Mouse (Mus musculus): ENCODE results near the gene Atf6. TPM values are rescaled to one million over a fixed set of nuclear protein-coding genes. Genes with fewer than 3 reads are reported as not detected.

The Atf6 gene
- total and polyA plus RNA-seq, 3 experiments: 33.8 to 47.0 (median 35.3) TPM

- TF ChIP-seq EP300 (IDR thresholded peaks at IDR 0.05; ENCODE audit: low read length) (peak; percentile 93), NRF1 (IDR thresholded peaks at IDR 0.05; ENCODE audit: low read depth, low read length) (0 out of 2 replicates have a peak, but pooled peaks have one; percentile 18), ELF1 (IDR thresholded peaks at IDR 0.05; ENCODE audit: low read depth, low read length) (peak; percentile 26; the same call in 1 of the 2 replicates), RCOR1 (conservative IDR thresholded peaks at IDR 0.05; ENCODE audit: low read depth, low read length) (peak; percentile 91), USF2 (conservative IDR thresholded peaks at IDR 0.05; ENCODE audit: low read depth, low read length) (no peak), ZKSCAN1 (IDR thresholded peaks at IDR 0.05; ENCODE audit: borderline replicate concordance, low read depth, low read length) (peak; percentile 16; the same call in 1 of the 2 replicates), ZC3H11A (IDR thresholded peaks at IDR 0.05; ENCODE audit: low read depth, low read length) (no peak)
These were observed 2.8 kb downstream of the Atf6 start (continued) for GRCm38 (mm10) chr1:170864754-170865153.

GRCm38 (mm10) chr1:170864234-170864633, 3.3 kb downstream of the Atf6 start:
- Histone ChIP-seq H3K9me3 (replicated peaks; ENCODE audit: low read length) (no peaks in the 10 kb centered on the region), H3K27ac (ENCODE audit: insufficient read depth, low read depth) (peak overlapping the region; percentile 77), H3K27me3 (replicated peaks) (no peaks in the 10 kb centered on the region), H3K4me2 (ENCODE audit: insufficient read depth, low read depth, poor library complexity, severe bottlenecking) (peak overlapping the region; percentile 94), H3K4me3 (replicated peaks in 1 of 3; ENCODE audit: low read depth in 2 of 3, low read length in 2 of 3, poor library complexity in 1 of 3) (peak overlapping the region in 2 of 3 experiments; percentile 5 to 37), H3K9ac (ENCODE audit: insufficient read depth, low read depth) (peak overlapping the region; percentile 31; the same call in 1 of the 2 replicates), H3K4me1 (ENCODE audit: control insufficient read depth in 1 of 2, insufficient read depth in 2 of 2) (peaks cover 17 to 54% of the 10 kb centered on the region in 2 experiments), H3K36me3 (replicated peaks in 1 of 2; ENCODE audit: control insufficient read depth in 1 of 2, insufficient read depth in 1 of 2, low read length in 1 of 2) (peaks cover 0 to 13% of the 10 kb centered on the region in 2 experiments), H3K79me2 (replicated peaks; ENCODE audit: control insufficient read depth, extremely low read depth, insufficient read depth, poor library complexity, severe bottlenecking) (peaks cover 85% of the 10 kb centered on the region)
- DNase-seq (ENCODE audit: extremely low read depth): no peak
- dilution Hi-C loops (cut with MboI; ENCODE audit: extremely low pct_ligation_motif_present, extremely low pct_unique_long_range_greater_than_20kb, low sequenced_read_pairs): no loop called here
- peak; percentile 59; the same call in 1 of the 2 replicates for TF ChIP-seq CHD1 (IDR thresholded peaks at IDR 0.05; ENCODE audit: low read depth, low read length)
- 0 out of 2 replicates have a peak, but pooled peaks have one; percentile 31 for TF ChIP-seq ZNF384 (IDR thresholded peaks at IDR 0.05; ENCODE audit: low read depth, low read length)
- TF ChIP-seq POLR2AphosphoS2 (IDR thresholded peaks at IDR 0.05; ENCODE audit: low read depth, low read length): 0 out of 2 replicates have a peak, but pooled peaks have one; percentile 41
- no peak for TF ChIP-seq KAT2A (IDR thresholded peaks at IDR 0.05; ENCODE audit: insufficient replicate concordance, low read length)
- TF ChIP-seq CTCF (conservative IDR thresholded peaks at IDR 0.05 in 1 of 2, IDR thresholded peaks at IDR 0.05 in 1 of 2; ENCODE audit: low read depth in 2 of 2, low read length in 2 of 2): no peak
- in situ Hi-C loops (cut with MboI; ENCODE audit: low pct_ligation_motif_present, low pct_unique_long_range_greater_than_20kb, low sequenced_read_pairs): no loop called here

GRCm38 (mm10) chr1:170863033-170863432, 4.5 kb downstream of the Atf6 start:
- dilution Hi-C loops (cut with MboI; ENCODE audit: extremely low pct_ligation_motif_present, extremely low pct_unique_long_range_greater_than_20kb, low sequenced_read_pairs): no loop called here
- H3K4me1 ChIP-seq (ENCODE audit: control insufficient read depth in 1 of 2, insufficient read depth in 2 of 2): peaks cover 19 to 63% of the 10 kb centered on the region in 2 experiments
- TF ChIP-seq MXI1 (IDR thresholded peaks at IDR 0.05; ENCODE audit: low read depth, low read length) (0 out of 2 replicates have a peak, but pooled peaks have one; percentile 43), MEF2A (IDR thresholded peaks at IDR 0.05; ENCODE audit: borderline replicate concordance, low read depth, low read length) (no peak), RAD21 (IDR thresholded peaks at IDR 0.05; ENCODE audit: low read depth, low read length) (no peak), MAFK (IDR thresholded peaks at IDR 0.05; ENCODE audit: insufficient replicate concordance, low read length) (0 out of 2 replicates have a peak, but pooled peaks have one; percentile 34), CHD2 (IDR thresholded peaks at IDR 0.05; ENCODE audit: low read length) (no peak), NRF1 (IDR thresholded peaks at IDR 0.05; ENCODE audit: low read depth, low read length) (no peak), ZMIZ1 (IDR thresholded peaks at IDR 0.05; ENCODE audit: low read depth, low read length) (no peak), JUN (IDR thresholded peaks at IDR 0.05; ENCODE audit: insufficient read depth, low read depth, low read length) (no peak), ETS1 (conservative IDR thresholded peaks at IDR 0.05; ENCODE audit: low read depth, low read length) (peak; percentile 33), BHLHE40 (IDR thresholded peaks at IDR 0.05; ENCODE audit: low read depth, low read length) (peak; percentile 71), SIN3A (IDR thresholded peaks at IDR 0.05; ENCODE audit: low read length) (no peak; the same call in 1 of the 2 replicates), ZNF384 (IDR thresholded peaks at IDR 0.05; ENCODE audit: low read depth, low read length) (peak; percentile 79), SMC3 (IDR thresholded peaks at IDR 0.05; ENCODE audit: low read depth, low read length) (no peak), RCOR1 (conservative IDR thresholded peaks at IDR 0.05; ENCODE audit: low read depth, low read length) (no peak), CTCF (conservative IDR thresholded peaks at IDR 0.05 in 1 of 2, IDR thresholded peaks at IDR 0.05 in 1 of 2; ENCODE audit: low read depth in 2 of 2, low read length in 2 of 2) (no peak), CHD1 (IDR thresholded peaks at IDR 0.05; ENCODE audit: low read depth, low read length) (no peak), UBTF (IDR thresholded peaks at IDR 0.05; ENCODE audit: low read depth, low read length) (no peak), ZKSCAN1 (IDR thresholded peaks at IDR 0.05; ENCODE audit: borderline replicate concordance, low read depth, low read length) (no peak), POLR2AphosphoS2 (IDR thresholded peaks at IDR 0.05; ENCODE audit: low read depth, low read length) (no peak), E2F4 (IDR thresholded peaks at IDR 0.05; ENCODE audit: insufficient replicate concordance, low read depth, low read length) (no peak), PAX5 (IDR thresholded peaks at IDR 0.05; ENCODE audit: low read length) (no peak), EP300 (IDR thresholded peaks at IDR 0.05; ENCODE audit: low read length) (no peak; the same call in none of the 2 replicates), HCFC1 (IDR thresholded peaks at IDR 0.05; ENCODE audit: low read depth, low read length) (no peak)

More at GRCm38 (mm10) chr1:170863033-170863432, 4.5 kb downstream of the Atf6 start:
- in situ Hi-C loops (cut with MboI; ENCODE audit: low pct_ligation_motif_present, low pct_unique_long_range_greater_than_20kb, low sequenced_read_pairs): no loop called here
- Histone ChIP-seq H3K27ac (ENCODE audit: insufficient read depth, low read depth) (peak overlapping the region; percentile 97), H3K27me3 (replicated peaks) (no peaks in the 10 kb centered on the region), H3K79me2 (replicated peaks; ENCODE audit: control insufficient read depth, extremely low read depth, insufficient read depth, poor library complexity, severe bottlenecking) (peaks cover 93% of the 10 kb centered on the region), H3K4me2 (ENCODE audit: insufficient read depth, low read depth, poor library complexity, severe bottlenecking) (peak overlapping the region; percentile 94), H3K9ac (ENCODE audit: insufficient read depth, low read depth) (peak overlapping the region; percentile 82), H3K36me3 (replicated peaks in 1 of 2; ENCODE audit: control insufficient read depth in 1 of 2, insufficient read depth in 1 of 2, low read length in 1 of 2) (peaks cover 0 to 12% of the 10 kb centered on the region in 2 experiments), H3K9me3 (replicated peaks; ENCODE audit: low read length) (no peaks in the 10 kb centered on the region), H3K4me3 (replicated peaks in 1 of 3; ENCODE audit: low read depth in 2 of 3, low read length in 2 of 3, poor library complexity in 1 of 3) (peak overlapping the region in 2 of 3 experiments; percentile 28 to 37)
- no peak for DNase-seq (ENCODE audit: extremely low read depth)
